Mouse (Mus musculus) kidney, postnatal 25 days (tissue): ENCODE measurements around the gene Cxcl14.
A peak's percentile ranks its signal among the peaks of the same experiment; 100 is the strongest.

Experiments used
- DNase-seq, 2 experiments: peaks; one replicate each; pipeline ENCODE4 v3.0.0; 2021; ENCODE audit warnings: mixed read lengths in 2 of 2

Gene Cxcl14

GRCm38 (mm10) chr13:56295943-56296658 is at the start of gene Cxcl14:
Gene Cxcl14 (minus strand): TSS chr13:56296551.
- DNase-seq, result peak; percentile 53 to 64

GRCm38 (mm10) chr13:56344355-56344754 is 48.0 kb upstream of the Cxcl14 start:
- DNase-seq, result no peak

- no peak for DNase-seq
Measured at GRCm38 (mm10) chr13:56342491-56342890, 46.1 kb upstream of the Cxcl14 start.

GRCm38 (mm10) chr13:56340513-56340912 is 44.2 kb upstream of the Cxcl14 start:
- DNase-seq, result no peak

GRCm38 (mm10) chr13:56339816-56340215 is 43.5 kb upstream of the Cxcl14 start:
- DNase-seq, result no peak

GRCm38 (mm10) chr13:56336982-56337381 is 40.6 kb upstream of the Cxcl14 start:
- DNase-seq, result no peak

- DNase-seq, result no peak
Measured at GRCm38 (mm10) chr13:56334802-56335690, 38.7 kb upstream of the Cxcl14 start.

- DNase-seq, result no peak
Measured at GRCm38 (mm10) chr13:56334236-56334635, 37.9 kb upstream of the Cxcl14 start.

GRCm38 (mm10) chr13:56332356-56332755 is 36.0 kb upstream of the Cxcl14 start:
- DNase-seq, result no peak

GRCm38 (mm10) chr13:56330603-56331455 is 34.5 kb upstream of the Cxcl14 start:
- no peak for DNase-seq

- no peak for DNase-seq
Measured at GRCm38 (mm10) chr13:56329769-56330168, 33.4 kb upstream of the Cxcl14 start.

GRCm38 (mm10) chr13:56329165-56329564 is 32.8 kb upstream of the Cxcl14 start:
- no peak for DNase-seq

GRCm38 (mm10) chr13:56327779-56328178 is 31.4 kb upstream of the Cxcl14 start:
- no peak for DNase-seq

- no peak for DNase-seq
Measured at GRCm38 (mm10) chr13:56321635-56322034, 25.3 kb upstream of the Cxcl14 start.

- DNase-seq, result no peak
Measured at GRCm38 (mm10) chr13:56316930-56317329, 20.6 kb upstream of the Cxcl14 start.

- DNase-seq, result no peak
Measured at GRCm38 (mm10) chr13:56315201-56315600, 18.9 kb upstream of the Cxcl14 start.

- no peak for DNase-seq
Measured at GRCm38 (mm10) chr13:56305058-56305457, 8.7 kb upstream of the Cxcl14 start.

- DNase-seq, result no peak
Measured at GRCm38 (mm10) chr13:56304453-56304852, 8.1 kb upstream of the Cxcl14 start.

GRCm38 (mm10) chr13:56299336-56299735 is 3.0 kb upstream of the Cxcl14 start:
- no peak for DNase-seq

GRCm38 (mm10) chr13:56296659-56297020 is 289 bp upstream of the Cxcl14 start:
- DNase-seq, result no peak

- DNase-seq, result no peak
Measured at GRCm38 (mm10) chr13:56295586-56295942, 787 bp downstream of the Cxcl14 start.

GRCm38 (mm10) chr13:56294908-56295307 is 1.4 kb downstream of the Cxcl14 start:
- DNase-seq, result no peak

GRCm38 (mm10) chr13:56289998-56290397 is 6.4 kb downstream of the Cxcl14 start:
- no peak for DNase-seq
